Mouse (Mus musculus): Measurements from ENCODE around the gene Obp1b.
"Not testable (repeated sequence)": the region's sequence is repeated elsewhere in the genome, so short reads cannot be mapped to it uniquely, and the experiment has no call there.

The Obp1b gene

GRCm38 (mm10) chrX:78186477-78186876, at the start of gene Obp1b:
TSS of gene Obp1b (plus strand) at chrX:78186777.
- not testable (repeated sequence) for DNase-seq

GRCm38 (mm10) chrX:78202220-78202619, 15.6 kb downstream of the Obp1b start:
- DNase-seq: not testable (repeated sequence)

GRCm38 (mm10) chrX:78202829-78203228, 16.3 kb downstream of the Obp1b start:
- DNase-seq: no peak
